Mouse (Mus musculus): ENCODE results near the gene Map3k5.

DNA sequence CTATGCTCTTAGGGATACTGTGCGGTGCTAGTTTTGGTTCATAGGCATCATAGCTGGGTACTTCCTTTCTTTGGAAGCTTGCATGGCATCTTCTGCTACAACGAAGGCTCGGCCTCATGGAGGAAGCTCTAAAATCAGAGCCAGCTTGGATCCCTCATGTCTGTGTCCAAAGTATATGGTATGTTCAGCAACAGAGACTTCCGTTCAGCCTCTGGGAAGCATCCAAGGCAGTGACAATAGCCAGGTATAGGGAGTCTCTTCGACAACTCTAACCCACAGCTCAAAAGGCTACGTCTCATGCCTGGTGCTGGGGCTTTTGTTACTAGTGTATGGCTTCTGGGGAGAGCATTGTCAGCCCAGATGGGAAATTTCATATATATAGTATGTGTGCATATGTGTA lies 167.2 kb downstream of the Map3k5 start:
- TF ChIP-seq CTCF (IDR thresholded peaks at IDR 0.05; ENCODE audit: control insufficient read depth, insufficient read depth, insufficient replicate concordance, low read depth, low read length): no peak
- no peak for TF ChIP-seq POLR2A (IDR thresholded peaks at IDR 0.05; ENCODE audit: control insufficient read depth, low read depth, low read length)

All from testis, adult 2 months (tissue).